Mouse (Mus musculus) layer of hippocampus, adult 11-12 months (tissue): ENCODE measurements around the gene Esyt1.

Experiments
- DNase-seq: peaks from one replicate; pipeline ENCODE4 v3.0.0; 2022; ENCODE audit warnings: low spot score

The Esyt1 gene

DNA sequence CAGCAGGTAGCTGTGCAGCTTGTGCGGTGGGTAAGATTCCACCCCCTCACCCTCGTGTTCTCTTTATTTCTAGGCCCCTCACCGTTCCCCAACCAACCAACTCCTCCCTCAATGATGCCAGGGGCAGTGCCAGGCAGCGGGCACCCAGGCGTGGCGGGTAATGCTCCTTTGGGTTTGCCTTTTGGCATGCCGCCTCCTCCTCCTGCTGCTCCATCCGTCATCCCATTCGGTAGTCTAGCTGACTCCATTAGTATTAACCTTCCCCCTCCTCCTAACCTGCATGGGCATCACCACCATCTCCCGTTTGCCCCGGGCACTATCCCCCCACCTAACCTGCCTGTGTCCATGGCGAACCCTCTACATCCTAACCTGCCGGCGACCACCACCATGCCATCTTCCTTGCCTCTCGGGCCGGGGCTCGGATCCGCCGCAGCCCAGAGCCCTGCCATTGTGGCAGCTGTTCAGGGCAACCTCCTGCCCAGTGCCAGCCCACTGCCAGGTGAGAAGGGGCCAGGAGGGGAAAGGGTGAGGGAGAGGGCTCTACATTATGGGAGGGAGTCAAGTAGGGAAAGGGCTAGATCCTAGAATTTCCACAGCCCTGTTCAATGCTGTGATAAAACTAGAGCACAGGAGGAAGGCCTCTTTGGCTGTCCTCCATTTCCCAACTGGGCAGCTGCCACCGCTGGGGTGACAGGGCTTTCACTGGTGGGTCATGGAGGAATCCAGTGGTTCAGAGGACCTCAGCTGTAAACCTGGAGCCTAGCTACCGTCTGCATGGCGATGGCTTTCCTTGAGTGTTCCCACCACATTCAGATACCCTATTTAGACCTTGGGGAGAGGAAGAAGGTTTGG, 37.6 kb downstream of the Esyt1 start:
- DNase-seq = no peak

DNA sequence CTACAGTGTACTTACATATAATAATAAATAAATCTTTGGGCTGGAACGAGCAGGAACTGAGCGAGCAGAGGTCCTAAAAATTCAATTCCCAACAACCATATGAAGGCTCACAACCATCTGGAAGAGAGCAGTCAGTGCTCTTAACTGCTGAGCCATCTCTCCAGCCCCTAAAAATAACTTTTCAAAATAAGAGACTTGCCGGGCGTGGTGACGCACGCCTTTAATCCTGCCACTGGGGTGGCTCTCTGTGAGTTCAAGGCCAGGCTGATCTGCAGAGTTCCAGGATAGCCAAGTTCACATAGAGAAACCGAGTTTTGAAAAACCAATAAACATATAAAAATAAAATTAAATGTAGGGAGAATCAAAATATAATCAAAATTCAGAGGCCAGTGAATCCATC, 39.3 kb downstream of the Esyt1 start:
- DNase-seq = no peak

DNA sequence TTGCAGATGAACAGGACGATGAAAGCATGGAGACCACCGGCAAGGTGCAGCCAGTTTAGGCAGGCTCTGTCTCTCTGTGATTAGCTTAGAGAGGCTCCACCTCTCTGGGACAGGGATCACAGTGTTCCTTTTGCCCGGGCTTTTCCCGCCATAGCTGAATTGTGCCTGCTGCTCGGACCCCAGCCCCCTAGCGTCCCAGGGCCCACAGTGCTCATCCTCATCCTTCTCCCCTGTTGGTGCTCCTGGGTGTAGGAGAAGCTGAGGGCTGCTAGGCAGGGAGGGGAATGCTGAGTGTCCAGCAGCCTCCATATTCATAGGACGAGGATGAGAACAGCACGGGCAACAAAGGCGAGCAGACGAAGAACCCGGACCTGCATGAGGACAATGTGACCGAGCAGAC, 51.3 kb downstream of the Esyt1 start:
- no peak for DNase-seq

- no peak for DNase-seq
Observed at GRCm38 (mm10) chr10:128460270-128460630, 65.4 kb downstream of the Esyt1 start.
